Mouse (Mus musculus): ENCODE measurements around the gene 4933407L21Rik.

- TF ChIP-seq CTCF (IDR thresholded peaks at IDR 0.05) = no peak
- TF ChIP-seq EP300 (IDR thresholded peaks at IDR 0.05; ENCODE audit: insufficient read depth, low read depth, low read length) = no peak
- no peak for TF ChIP-seq POLR2A (IDR thresholded peaks at IDR 0.05; ENCODE audit: insufficient read depth, low read depth, low read length)
Observed at GRCm38 (mm10) chr1:85897901-85898760, 30.2 kb upstream of the 4933407L21Rik start.

Measured in heart, adult 2 months (tissue).